Mouse (Mus musculus) urinary bladder, adult 2 months (tissue): Measurements from ENCODE around the gene Bcam. TPM values are rescaled to one million over a fixed set of nuclear protein-coding genes. Genes with fewer than 3 reads are reported as not detected.

ENCODE experiments used
- DNase-seq: peaks from one replicate; pipeline ENCODE4 v3.0.0; 2022; ENCODE audit warnings: low spot score
- polyA plus RNA-seq: library from polyadenylated mRNA; depleted of rRNA; stranded (reverse); fragments of >200 nt; gene quantifications from 2 replicates; pipeline ENCODE4 v1.2.3, GENCODE M21; 2012

The Bcam gene
- polyA plus RNA-seq, 1 experiment, result 177 TPM

DNA sequence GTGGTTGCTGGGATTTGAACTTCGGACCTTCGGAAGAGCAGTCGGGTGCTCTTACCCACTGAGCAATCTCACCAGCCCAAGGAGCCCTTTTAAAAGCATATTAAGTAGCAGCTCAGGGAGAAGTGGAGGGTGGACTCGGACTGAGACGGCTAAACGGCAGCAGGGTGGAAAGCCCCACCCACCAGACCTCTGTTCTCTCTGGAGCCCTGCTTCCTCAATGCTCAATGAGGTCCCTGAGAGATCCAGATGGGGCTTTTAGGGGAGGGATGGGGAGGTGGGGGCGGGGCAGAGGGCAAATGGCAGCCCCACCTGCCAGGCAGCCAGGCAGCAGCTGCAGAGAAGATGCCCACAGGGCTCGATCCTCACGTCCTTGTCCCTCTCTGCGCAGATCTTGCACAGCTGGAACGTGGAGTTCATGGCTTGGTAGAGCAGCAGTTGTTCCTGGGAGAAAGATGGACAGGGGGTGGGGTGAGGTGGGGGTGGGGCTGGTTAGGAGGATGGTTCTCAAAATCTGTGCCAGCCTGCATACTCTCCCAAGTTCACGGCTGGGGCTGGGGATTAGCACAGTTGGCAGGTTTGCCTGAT is 15.2 kb upstream of the Bcam start:
- no peak for DNase-seq

DNA sequence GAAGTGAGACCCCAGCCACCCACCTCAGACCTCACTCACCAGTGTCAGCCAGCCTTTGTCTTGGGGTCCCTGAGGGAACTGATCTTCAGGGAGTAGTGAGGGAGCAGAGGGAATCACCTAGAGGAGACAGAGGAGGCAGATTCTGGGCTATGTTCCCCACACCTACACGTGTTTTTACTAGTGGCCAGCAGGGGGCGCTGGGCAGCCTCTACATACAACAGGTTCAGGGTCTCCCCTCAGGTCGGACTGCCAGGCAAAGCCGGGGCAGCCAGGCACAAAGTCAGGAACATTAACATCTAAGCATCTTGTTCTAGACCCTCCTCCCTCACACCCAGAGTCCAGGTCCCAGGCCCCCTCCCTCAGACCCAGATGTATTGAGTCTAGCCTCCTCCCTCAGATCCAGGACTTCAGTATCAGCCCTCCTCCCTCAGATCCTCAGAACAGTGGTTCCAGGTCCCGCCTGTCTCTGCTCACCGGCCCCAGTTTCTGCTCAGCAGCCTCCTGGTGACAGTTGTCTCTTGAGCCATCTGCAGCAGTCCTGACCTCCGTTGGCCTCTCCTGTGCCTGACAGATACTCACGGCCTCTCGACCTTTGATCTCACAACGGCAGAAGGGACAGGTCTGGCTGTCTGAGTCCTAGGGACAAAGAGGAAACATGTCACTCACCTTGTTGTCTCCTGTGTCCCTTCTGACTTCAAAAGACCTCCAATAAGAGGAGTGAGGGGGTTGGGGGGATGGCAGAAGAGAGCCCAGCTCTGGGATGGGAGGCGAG is 14.1 kb upstream of the Bcam start:
- no peak for DNase-seq

DNA sequence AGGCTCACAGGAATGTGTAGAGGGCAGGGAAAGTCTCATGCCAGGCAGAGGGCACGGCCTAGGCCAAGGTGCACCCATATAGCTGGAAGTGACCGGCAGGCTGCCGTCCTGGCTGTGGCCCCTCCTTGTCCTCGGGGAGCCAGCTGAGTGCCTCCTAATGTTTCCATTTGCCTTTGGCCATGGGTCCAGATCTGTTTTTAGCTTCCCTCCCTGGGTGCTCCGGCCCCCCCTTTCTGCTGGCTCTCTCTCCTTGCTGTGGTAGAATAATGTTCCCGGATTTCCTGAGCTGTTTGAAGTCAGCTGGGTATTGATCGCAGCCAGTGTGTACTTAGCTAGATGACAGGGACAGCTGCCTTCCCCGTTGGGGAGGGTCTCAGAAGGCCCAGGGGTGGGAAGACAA is 12.8 kb upstream of the Bcam start:
- no peak for DNase-seq

DNA sequence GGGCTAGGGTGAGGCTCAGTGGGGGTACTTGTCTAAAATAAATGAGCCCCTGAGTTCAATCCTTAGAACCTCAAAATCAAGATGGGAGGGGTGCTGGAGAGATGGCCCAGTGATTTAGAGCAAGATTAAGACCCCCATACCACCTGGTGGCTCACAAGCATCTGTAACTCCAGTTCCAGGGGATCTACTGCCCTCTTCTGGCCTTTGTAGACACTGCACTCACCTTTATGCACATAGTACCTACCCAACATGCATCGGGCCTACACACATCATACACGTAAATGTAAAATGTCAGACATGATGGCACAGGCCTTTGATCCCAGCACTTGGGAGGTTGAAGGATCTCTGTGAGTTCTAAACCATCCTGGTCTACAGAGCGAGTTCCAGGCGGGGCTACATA is 11.8 kb upstream of the Bcam start:
- DNase-seq, result no peak

DNA sequence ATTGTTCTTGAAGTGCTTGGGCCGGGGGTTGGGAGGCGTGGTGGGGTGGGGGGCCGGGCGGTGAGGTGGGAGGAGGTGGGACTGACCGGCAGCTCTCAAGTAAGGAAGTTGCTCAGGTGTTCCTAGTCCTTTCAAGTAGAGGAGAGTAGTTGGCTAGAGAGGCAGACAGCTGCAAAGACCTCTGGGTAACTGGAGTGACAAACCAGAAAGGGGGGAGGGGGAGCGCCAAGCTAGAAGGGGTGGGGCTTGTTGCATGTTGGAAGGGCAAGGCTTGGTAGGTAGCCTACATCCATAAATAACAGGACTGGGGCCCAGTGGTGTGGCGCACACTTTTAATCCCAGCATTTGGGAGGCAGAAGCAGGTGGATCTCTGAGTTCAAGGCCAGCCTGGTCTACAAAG is 10.9 kb upstream of the Bcam start:
- no peak for DNase-seq

DNA sequence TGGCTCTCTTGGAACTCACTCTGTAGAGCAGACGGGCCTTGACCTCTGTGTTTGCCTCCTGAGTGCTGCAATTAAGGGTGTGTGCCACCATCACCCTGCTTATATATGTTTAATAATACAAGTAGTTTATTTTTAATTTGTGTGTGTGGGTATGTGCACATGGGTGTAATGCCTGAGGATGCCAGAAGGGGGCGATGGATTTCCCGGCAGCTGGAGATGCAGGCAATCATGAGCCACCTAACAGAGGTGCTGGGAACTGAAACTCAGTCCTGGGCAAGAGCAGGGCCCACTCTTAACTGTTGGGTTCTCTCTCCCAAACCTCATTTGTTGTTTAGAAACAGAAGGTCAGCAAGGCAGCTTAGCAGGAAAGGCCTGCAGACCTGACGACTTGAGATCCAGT is 9.1 kb upstream of the Bcam start:
- DNase-seq, result no peak

DNA sequence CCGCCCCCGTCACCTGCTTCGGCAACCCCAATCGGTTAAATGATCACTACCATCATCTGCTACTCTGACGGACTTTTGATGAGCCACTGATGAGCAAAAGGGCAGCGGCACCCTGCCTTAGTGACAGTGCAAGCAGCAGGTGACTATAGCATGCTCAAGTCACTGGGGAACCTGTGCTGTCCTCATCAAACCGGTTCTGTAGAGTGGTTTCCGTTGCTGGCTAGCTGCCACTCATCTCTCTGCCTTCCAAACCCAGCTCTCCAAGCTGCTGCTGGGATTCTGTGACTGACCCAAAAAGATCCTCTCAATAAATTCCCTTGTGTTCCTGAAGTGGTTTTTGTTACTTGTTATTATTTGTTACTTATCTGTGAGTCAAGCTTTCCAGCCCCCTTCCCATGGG is 7.8 kb upstream of the Bcam start:
- no peak for DNase-seq

DNA sequence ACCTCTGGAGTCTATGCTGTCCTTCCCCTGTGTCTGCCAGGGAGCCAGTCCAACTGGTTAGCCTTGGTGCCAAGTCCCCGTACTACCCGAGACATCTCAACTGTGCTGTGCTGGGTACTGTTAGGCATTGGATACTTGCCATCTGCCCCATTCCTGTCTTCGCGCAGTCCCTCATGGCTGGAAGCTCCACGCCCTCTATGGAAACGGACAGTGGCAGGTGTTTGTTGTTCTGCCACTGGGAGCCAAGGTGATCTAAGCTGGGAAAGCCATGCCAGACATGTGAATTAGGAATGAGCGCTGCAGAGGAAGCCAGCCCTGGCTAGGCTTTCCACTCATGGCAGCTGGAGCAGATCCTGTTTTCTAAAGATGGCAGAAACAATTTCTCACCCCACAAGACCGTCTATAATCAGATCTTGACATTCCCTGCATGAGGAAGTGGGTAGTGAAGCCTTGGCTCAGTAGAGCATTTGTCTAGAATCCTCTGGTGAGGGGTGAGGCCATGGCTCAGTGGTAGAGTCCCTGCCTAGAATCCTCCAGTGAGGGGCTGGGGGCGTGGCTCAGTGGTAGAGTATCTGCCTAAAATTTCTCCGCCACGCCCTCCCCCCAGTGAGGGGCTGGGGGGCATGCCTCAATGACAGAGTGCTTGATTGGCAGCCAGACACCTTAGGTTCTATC is 6.4 kb upstream of the Bcam start:
- no peak for DNase-seq

DNA sequence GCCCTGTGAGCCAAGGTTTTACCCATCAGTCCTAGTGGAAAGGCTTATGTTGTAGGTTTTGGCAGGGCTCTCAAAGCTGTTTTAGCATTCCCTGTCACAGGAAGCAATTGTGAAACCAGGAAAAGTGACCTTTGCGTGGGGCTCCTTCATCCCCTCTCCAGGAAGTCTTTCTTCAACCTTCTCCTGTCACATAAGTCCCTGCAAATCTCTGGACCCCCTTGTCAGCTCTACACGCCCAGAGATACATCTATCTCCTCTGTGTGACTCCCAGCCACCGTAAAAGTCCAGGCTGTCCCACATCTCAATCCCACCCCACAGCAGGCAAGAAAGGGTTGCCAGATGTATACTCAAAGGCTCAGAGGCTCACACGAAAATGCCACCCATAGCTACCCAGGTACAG is 866 bp upstream of the Bcam start:
- DNase-seq, result no peak

DNA sequence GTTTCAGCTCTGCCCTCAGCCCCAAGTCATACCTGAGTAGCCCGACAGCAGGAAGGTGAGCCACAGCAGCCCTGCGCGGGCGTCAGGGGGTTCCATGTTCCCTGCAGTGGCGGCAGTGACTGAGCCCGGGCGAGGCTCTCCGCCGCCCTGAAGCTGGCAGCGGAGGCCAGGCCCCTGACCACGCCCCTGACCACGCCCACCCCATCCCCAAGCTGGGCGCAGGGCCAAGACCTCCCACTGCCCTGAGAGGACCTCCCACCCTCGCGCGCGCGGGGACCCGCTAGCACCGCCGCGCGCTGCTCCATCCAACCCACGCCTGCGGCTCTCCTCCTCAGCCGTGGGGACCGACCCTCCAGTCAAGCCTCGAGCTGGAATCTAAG is 451 bp downstream of the Bcam start:
- DNase-seq, result peak; percentile 81

DNA sequence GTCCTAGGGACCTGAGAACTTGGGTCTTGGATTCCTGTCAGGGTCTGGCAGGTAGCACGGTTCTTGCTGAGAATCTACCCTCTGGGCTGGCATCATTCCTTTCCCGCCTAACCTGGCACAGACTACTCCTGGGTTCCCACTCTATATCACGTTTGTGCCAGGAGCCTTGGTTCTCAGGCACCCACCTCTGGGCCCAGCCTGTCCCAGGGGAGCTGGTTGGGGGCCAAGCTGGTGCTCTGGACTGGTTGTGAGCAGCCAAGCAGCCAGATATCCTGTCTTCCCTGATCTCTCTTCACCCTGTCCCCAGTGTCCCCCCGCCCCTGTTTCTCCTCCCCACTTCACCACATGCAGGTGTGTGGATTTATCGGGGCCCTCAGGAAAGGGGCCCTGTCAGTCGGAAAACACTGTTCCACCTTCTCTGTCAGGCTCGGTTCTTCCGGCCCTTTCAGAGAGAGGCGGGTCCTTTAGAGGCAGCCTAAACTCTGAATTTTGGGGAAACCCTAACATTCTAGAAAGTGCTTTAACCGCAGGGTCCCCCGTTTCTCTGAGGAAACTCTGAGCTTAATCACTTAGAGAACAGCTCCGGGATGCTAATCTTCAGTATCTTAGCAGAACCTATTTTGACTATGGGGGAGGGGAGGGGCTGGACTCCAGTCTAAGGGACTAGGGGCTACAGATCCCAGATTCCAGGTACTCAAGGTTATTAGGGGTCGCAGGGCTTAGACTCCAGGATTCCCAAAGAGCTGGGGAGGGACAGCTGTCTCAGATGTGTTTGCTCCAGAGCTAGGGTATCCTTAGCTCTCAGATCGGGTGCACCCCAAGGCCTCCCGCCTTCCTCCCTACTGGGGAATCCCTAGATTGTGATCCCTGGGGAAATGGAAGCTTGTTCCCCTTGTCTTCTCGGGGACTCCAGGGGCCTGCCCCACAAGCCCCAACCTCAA is 1.1 kb downstream of the Bcam start:
- no peak for DNase-seq

DNA sequence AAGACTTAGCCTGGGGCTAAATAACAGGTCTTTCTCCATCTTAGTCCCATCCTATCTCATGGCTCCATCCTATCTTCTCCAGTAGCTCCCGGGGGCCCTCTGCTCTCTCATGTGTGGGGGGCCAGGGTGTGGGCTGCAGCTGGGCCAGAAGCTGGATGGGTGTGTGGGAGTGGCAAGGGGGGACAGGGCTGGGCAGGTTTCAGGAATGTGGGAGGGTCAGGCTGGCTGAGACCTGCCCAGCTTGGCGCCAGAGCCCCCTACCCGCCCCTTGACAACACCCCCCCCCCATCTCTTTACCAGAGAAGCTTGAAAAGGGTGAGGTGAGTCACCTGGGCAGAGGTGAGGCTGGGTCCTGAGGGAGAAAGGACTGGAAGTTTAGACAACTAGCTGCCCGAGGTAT is 1.8 kb downstream of the Bcam start:
- DNase-seq, result no peak

DNA sequence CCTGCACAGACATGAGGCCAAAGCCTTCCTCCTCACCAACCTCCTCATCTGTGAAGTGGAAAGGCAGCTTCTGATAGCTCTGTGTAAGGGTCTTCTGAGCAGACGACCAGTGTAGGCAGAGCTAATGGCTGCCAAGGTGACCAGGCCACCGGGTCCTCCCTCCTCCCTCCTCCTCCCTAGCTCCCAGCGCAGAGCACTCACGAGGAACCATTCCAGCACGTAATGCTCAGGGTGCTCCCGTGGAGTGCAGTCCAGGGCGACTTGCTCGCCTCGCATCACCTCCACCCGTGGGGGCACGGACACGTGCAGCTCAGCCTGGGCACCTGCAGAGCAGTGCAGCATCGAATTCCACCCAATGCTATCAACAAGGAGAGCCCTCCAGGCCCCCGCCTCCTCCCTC is 2.6 kb downstream of the Bcam start:
- DNase-seq, result no peak

DNA sequence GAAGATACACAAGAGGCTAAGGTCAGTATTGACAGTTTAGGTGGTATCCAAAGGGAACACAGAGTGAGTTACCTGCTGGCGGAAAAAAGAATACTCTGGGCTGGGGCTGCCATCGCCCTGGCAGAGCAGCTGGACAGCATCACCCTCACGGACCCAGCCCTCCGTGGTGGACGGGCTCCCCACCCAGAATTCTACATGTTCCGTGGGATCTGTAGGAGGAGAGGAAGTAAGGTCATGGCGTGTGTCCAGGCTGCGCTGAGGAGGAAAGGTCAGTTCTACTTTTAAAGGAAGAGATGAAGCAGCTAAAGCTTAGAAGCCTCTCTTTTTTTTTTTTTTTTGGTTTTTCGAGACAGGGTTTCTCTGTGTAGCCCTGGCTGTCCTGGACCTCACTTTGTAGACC is 6.2 kb downstream of the Bcam start:
- no peak for DNase-seq

DNA sequence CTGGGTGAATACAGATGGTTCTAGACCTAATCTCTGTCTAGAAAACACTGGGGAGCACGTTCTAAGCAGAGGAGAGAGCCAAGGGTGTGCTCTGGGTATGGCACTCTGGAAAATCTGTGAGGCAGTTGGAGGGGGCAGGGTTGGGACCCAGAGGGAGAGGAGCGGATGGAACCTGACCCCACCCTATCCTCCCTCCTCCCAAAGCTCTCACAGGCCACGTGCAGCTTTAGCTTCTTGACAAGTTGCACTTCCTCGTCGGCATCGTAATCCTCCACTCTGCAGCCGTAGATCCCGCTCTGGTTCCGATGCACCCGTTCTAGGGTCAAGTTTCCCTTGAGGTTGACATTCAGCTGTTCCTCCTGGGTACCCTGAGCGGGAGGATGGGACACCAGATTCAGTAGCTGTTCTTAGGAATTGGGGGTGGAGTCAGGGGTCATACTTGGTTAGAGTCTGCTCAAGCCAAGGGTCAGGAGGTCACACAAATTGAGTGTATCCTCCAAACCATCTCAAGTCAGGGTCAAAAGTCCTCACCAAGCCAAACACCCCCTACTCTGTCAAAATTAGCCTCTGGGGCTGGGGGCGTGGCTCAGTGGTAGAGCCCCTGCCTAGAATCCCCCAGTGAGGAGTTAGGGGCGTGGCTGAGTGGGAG is 6.9 kb downstream of the Bcam start:
- DNase-seq, result no peak

DNA sequence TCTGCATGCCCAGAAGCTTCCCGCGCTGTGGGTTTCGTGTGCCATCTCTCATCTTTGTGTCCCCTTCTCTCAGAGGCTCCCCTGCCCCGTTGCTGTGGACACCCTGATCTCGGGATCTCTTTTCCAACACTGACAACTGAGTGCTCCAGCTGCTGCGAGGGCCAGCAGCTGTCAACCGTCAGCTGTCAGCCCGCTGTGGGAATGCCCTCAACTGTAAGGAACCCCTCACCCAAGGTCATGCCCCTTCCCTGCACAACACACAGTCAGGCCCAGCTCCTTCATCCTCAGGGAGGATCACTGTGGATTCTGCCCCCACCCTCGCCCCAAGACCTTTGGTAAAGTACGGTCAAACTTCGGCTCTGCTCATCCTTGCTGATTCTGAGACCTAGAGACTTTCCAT is 8.5 kb downstream of the Bcam start:
- DNase-seq, result no peak

DNA sequence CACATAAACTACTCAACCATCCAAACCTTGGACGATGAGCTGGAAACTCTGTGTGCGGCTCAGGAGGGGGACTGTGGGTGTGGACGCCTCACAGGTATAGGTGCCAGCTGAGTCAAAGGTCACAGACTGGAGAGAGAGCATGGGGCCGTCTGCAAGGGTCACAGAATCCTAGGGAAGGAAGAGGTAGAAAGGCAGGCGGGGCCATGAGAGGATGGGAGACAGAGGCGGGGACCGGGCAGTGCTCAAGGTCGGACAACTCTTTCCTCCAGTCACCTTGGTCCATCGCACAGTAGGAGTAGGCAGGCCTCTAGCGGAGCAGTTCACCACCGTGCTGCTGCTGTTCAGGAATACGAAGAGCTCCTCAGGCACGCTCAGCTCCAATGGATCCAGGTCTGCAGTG is 10.8 kb downstream of the Bcam start:
- no peak for DNase-seq

DNA sequence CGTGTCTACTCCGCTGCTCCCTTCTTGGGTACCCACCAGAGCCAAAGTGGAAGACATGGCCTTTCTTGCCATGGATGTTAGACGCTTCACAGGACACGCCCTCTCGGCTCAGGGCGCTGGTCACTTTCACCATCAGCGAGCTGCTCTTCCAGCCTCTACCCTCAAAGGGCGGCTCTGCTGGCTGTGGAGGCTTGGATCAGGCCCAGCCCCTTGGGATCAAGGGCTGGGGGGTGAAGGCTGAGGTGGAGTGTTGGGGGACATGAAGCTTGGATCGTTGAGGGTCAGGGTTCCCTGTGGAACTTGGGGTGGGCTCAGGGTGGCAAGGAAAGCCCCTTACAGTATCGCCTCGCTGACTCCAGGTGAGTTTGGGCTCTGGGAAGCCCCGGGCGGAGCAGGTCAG is 12.2 kb downstream of the Bcam start:
- no peak for DNase-seq

DNA sequence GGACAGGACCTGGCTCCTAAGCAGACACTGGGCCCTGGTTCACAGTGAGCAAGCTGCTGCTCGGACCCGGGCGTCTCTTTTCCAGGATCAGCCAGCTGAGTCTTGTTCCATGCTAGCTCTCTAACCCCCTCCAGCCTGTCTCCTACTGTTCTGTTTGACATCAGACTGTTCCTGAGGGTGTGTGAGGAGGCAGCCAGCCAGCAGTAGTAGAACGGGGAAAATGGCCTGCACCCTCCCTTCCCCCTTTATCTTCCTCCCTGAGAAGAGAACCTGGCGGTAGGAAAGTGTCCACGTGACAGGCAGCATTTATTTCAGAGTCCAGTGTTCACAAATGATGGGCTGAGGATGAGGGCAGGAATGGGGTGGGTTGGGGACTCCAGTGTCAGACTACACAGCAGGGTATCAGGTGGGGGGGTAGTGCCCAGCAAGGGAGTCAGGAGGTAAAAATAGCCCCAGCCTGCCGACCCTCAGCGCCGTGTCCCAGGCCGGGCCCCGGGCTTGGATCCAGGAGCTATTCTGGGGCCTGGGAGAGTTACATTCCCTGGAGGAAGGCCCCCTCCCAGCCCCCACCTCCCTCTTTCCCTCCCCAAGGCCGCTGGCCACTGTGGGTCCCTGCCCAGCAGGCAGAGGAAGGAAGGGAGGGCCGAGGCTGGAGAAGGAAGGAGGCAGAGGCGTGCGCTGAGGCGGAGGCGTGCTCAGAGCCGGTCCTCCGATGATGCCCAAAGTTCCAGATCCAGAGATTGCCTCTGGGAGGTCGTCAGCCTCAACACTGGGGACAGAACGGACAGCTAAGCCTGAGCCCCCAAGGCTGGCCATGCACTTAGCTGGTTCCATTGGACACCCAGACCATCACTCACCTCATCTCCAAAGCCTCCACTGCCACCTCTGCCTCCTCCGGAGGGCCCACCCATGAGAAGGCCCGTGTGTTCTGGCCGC is 14.7 kb downstream of the Bcam start:
- DNase-seq, result no peak

DNA sequence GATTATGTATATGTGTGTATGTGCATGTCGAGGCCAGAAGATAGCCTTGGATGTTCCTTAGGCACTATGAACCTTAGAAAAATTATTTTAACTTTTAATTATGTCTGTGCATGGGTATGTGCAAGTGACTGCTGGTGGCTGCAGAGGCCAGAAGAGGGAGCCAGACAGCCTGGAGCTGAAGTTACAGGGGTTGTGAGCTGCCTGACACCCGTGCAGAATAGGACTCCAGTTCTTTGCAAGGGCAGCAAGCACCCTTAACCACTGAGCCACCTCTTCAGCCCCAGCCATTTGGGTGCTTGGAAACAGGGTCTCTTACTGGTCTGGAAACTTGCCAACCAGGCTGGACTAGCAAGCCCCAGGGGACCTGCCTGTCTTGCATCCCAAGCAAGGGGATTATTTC is 15.8 kb downstream of the Bcam start:
- no peak for DNase-seq

DNA sequence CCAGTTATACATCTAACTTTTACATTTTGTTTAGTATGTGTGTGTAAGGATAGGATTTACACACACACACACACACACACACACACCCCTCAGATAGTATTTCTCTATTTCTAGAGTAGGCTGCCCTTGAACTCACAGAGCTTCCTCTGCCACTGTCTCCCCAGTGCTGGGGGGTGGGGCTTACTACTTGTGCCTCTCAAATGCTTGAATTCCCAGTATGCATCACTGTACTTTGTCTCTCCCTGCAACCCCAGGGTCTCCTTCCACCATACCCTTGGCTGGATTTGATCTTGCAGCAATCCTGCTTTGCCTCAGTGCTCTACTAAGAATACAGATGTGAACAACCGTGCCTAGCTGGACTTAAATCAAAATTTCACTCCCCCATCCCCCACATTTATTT is 16.8 kb downstream of the Bcam start:
- DNase-seq, result no peak
